Mouse (Mus musculus) 3134 (cell line): Measurements from ENCODE around the gene Gucy2e.

ENCODE experiments used
- DNase-seq: peaks from one replicate; pipeline ENCODE4 v3.0.0-alpha.2; 2011; ENCODE audit warnings: low spot score; ENCODE audit not compliant: insufficient read length; ENCODE audit errors: extremely low read depth

Gucy2e gene

GRCm38 (mm10) chr11:69236061-69236925 lies 543 bp downstream of the Gucy2e start:
- no peak for DNase-seq

- no peak for DNase-seq
Measured at GRCm38 (mm10) chr11:69235285-69236060, 1.4 kb downstream of the Gucy2e start.

DNA sequence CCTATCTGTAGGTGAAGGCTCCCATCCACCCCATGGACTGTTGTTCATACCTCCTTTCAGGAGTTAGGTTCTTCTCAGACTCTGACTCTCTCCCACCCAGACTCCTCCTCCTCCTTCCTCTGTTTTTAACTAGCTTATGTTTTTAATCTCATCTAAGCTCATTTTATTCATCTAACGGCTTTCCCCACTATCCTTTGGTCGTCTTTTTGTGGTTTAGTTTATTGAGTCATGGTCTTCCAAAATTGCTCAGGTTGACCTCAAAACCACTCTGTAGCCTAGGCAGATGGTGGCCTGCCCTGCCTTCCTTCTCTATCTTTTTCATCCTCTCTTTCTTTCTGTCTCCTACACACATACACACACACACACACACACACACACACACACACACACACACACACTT lies 3.7 kb downstream of the Gucy2e start:
- no peak for DNase-seq

GRCm38 (mm10) chr11:69230420-69230819 lies 6.4 kb downstream of the Gucy2e start:
- DNase-seq: no peak

DNA sequence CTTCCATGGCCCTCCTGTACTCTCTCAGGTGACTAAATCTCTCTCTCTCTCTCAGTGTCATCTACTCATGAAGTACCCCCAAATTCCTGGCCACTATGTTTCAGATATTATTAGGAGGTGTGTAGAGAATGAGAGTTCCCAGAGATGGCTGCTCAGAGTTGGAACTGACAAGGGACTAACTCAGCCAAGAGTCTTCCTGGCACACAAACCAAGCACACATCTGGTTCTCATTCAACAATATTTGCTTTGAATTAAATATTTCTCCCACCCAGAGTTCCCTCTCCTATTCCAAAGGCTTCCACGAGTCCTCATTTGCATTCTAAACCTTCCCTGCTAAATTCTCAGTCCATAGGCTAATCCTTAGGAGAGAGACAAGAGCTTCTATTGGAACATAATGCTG lies 11.1 kb downstream of the Gucy2e start:
- DNase-seq: no peak

- no peak for DNase-seq
Measured at GRCm38 (mm10) chr11:69223101-69223500, 13.7 kb downstream of the Gucy2e start.

- no peak for DNase-seq
Measured at GRCm38 (mm10) chr11:69221070-69221469, 15.8 kb downstream of the Gucy2e start.

- no peak for DNase-seq
Measured at GRCm38 (mm10) chr11:69218661-69219060, 18.2 kb downstream of the Gucy2e start.

DNA sequence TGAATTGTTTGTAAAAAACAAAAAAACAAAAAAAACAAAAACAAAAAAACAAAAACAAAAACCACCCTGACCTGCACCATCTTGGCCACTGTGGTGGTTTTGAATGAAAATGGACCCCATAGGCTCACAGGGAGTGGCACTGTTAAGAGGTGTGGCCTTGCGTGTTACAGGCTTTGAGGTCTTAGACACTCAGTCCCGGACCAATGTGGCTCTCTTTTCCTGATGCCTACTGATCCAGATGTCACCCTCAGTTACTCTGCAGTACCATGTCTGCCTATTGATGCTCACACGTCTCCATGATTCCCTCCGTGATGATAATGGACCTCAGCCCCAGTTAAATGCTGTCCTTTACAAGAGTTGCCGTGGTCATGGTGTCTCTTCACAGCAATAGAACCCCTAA lies 19.4 kb downstream of the Gucy2e start:
- no peak for DNase-seq

- DNase-seq: no peak
Measured at GRCm38 (mm10) chr11:69211431-69211830, 25.4 kb downstream of the Gucy2e start.

DNA sequence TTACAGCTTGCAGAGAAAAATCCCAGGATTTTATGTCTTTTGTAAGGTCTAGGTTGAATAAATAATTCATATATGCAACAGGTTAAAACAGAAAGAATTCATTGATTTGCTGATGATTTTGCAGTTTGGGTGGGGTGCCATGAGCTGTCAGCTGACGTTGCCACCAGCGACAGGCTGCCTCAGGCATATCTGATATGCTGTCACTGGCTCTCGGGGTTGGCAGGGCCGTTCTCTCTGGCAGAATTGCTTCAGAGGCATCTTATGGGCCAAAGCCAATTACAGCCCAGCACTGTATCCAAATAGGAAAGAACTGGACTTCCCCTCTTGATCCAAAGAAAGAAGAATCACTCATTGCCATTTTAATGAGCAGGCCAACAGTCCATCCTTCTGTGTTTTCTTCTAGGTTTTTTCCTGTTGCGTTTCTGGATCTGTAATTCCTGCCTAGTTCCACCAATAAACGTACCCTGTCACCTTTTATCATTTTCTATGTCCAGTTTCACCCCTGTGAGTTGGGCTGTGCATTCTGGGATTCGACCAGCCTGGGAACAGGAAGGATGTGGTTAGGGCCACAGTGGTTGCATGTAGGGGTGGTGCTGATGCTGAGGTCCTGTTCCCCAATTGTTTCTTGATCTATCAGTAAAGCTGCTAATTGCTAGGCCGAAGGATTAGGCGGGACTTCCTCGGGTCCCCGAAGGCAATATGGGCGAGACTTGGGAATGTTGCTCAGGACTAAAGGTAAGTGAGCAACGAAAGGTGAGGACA lies 34.2 kb downstream of the Gucy2e start:
- DNase-seq: no peak

- no peak for DNase-seq
Measured at GRCm38 (mm10) chr11:69200231-69200630, 36.6 kb downstream of the Gucy2e start.

DNA sequence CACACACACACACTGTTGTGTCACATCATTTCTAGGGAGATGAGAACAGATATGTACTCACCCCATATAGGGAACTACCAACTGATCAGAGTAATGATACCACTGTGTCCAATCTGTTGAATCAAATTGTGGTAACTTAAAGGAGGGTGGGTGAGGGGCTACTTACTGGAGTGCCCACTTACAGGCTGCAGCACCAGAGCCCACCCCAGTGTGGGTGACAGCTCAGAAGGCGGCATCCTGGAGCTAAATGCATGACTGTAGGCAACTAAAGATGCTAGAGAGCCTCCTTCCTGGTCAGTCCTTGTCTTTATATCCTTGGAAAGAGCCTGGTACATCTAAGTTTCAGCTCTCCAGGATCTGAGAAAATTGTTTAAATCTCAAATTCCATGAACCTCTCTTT lies 37.6 kb downstream of the Gucy2e start:
- DNase-seq: no peak

DNA sequence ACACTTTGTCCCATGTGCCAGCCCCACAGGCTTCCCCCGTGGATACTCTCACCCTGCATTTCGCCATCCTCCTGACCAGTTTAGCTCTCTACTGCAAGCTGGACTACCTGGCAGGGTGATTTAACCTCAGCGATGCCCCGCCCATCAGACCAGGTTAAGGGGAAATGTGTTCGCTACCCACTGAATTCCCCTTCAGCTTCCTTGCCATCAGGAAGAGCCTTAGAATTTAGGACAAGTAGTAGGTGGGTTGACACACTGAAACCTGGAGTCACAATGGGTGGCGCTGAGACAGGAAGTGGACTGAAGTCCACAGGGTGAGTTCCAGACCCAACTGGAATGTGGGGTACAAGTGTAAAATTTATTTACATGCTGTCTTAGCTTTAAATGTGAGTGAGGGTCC lies 39.1 kb downstream of the Gucy2e start, which contains the start of gene Alox8:
Alox8 (minus strand) TSS at position 101 of the 400 bp plus-strand sequence.
- no peak for DNase-seq

- DNase-seq: no peak
Measured at GRCm38 (mm10) chr11:69197194-69197593, 39.6 kb downstream of the Gucy2e start.

GRCm38 (mm10) chr11:69196766-69197165 lies 40.1 kb downstream of the Gucy2e start:
- DNase-seq: no peak

GRCm38 (mm10) chr11:69192840-69193239 lies 44.0 kb downstream of the Gucy2e start:
- DNase-seq: no peak

DNA sequence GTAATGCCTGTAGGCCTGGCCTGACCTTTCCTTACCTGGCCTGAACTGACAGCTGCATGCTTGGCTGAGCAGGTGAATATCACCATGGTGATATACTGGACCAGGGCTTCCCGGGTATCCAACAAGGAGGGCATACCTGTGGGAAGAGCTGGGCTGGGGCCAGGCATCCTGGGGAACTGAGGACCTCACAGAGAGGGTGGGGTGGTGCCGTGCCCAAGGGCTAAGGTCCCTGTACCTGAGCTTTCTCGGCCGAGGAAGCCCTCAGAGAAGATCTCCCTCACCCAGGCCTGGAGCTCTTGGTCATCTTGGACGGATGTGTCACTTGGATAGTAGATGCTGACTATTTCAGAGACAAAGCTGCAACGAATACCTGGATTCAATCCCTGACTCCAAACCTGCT lies 50.9 kb downstream of the Gucy2e start:
- no peak for DNase-seq

- no peak for DNase-seq
Measured at GRCm38 (mm10) chr11:69185031-69185430, 51.8 kb downstream of the Gucy2e start.

GRCm38 (mm10) chr11:69180120-69180519 lies 56.7 kb downstream of the Gucy2e start:
- DNase-seq: no peak

- DNase-seq: no peak
Measured at GRCm38 (mm10) chr11:69179512-69179911, 57.3 kb downstream of the Gucy2e start.
